Mouse (Mus musculus): ENCODE results near the gene Cd55. TPM values are rescaled to one million over a fixed set of nuclear protein-coding genes. Genes with fewer than 3 reads are reported as not detected.
"Not testable (repeated sequence)": the region's sequence is repeated elsewhere in the genome, so short reads cannot be mapped to it uniquely, and the experiment has no call there.

The Cd55 gene
- total RNA-seq, 2 experiments from 2014 or later: 6.4 to 6.8 TPM

DNA sequence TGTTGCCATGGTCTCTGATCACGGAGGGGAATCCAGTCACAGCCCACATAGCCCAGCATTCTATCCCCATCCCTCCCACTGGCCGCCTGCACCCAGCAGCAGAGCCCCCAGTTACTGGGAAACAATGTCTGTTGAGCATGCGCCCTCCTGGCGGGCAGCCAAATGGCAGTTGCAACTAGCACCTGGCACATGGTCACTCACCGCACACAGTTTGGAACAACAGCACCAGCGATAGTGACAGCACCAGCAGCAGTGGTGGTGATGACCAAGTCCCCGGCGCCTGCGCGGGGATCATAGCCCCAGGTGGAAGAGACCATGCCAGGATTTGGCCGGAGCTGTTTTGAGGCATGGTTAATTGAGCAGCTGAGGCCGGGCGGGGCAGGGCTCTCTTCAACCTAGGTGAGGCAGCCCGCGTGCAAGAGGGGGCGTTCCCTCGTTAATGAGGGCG lies 39.9 kb downstream of the Cd55 start, which contains the start of gene Cd55b:
Cd55b (minus strand) TSS at position 346 of the 448 bp plus-strand sequence.
- DNase-seq: peak; percentile 17 to 34

DNA sequence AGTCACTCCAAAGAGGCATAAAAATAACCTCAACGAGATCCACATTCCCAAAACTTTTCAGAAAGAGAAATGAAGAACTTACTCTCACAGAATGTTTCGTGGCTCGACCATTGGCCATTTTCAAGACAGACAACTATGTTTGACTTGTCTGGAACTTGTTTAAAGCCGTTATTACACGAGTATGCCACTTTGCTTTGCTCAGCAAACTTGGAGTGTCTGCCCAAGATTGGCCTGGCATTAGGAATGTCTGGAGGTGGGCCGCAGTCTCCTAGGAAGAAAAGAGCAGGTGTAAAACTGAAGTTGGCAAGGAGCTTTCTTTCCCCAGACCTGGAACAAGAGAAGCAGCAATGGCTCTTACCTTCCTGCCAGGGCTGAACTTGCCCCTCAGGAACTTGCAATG lies 40.5 kb downstream of the Cd55 start:
- DNase-seq: not testable (repeated sequence)

DNA sequence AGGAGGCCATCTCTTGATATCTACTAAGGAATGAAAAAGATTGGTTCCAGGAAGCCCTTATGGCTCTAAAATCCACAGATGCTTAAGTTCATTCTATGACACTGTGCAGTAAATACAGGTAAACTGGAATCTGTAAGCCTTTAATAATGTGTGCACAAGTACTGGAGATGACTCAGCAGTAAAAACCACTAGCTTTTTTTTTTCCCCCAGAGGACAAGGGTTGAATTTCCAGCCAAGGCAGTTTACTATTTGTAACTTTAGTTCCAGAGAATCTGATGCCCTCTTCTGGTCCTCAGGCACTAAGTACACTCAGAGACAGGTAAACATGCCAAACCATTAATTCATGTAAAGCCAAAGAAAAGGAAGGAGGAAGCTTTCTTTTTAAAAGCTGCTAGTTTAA lies 65.4 kb downstream of the Cd55 start:
- not testable (repeated sequence) for DNase-seq

Other genes starting within 250 kb of the Cd55 start
- under 1 TPM in 1 of 2 experiments, not detected in 1; 0.71 TPM for gene Cd55b, start 39.7 kb downstream of the Cd55 start, total RNA-seq (2021)
- not detected for gene Zp3r, start 166.9 kb upstream of the Cd55 start, total RNA-seq (2021)
- 1 to 10 TPM in 1 of 2 experiments, under 1 TPM in 1; 0.63 to 1.4 TPM for gene C4bp, start 198.9 kb upstream of the Cd55 start, total RNA-seq (2021)

All from layer of hippocampus, postnatal 36 days (tissue).